Mouse (Mus musculus): Measurements from ENCODE around the gene Actr2.
"Not testable (repeated sequence)": the region's sequence is repeated elsewhere in the genome, so short reads cannot be mapped to it uniquely, and the experiment has no call there.

Gene Actr2

GRCm38 (mm10) chr11:20112741-20113480 is at the start of gene Actr2:
Gene Actr2 (minus strand): TSS chr11:20112913.
- DNase-seq (ENCODE audit: low spot score): peak; percentile 98

GRCm38 (mm10) chr11:20158879-20159278 is 46.2 kb upstream of the Actr2 start:
- no peak for DNase-seq (ENCODE audit: low spot score)

DNA sequence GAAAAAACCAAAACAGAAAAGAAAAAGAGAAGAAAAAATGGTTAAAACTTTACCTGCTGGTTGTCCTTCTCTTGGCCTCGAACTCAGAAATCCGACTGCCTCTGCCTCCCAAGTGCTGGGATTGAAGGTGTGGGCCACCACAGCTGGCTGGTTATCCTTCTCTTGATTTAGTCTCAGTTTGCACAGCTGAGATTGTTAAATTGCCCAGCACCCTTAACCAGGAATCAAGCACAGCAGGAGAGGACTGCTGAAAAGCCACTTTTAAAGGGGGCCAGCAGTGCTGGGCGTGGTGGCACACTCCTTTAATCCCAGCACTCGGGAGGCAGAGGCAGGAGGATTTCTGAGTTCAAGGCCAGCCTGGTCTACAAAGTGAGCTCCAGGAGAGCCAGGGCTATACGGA is 40.8 kb upstream of the Actr2 start:
- not testable (repeated sequence) for DNase-seq (ENCODE audit: low spot score)

GRCm38 (mm10) chr11:20152107-20152901 is 39.6 kb upstream of the Actr2 start:
- DNase-seq (ENCODE audit: low spot score): no peak

- DNase-seq (ENCODE audit: low spot score): no peak
Observed at GRCm38 (mm10) chr11:20151290-20151689, 38.6 kb upstream of the Actr2 start.

DNA sequence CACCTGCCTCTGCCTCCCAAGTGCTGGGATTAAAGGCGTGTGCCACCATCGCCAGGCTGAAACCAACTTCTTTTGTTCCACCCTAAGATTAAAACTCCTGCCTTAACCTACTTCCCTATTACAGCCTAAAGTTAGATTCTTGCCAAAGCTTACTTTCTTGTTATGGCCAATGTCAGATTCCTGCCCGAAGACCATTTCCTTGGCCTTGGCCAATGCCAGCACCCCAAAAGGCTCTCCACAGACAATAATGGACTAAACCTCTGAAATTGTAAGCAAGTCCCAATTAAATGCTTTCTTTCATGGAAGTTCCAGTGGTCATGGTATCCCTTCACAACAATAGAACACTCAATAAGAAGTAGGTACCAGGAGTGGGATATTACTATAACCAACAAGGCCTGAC is 37.2 kb upstream of the Actr2 start:
- no peak for DNase-seq (ENCODE audit: low spot score)

GRCm38 (mm10) chr11:20145383-20145782 is 32.7 kb upstream of the Actr2 start:
- DNase-seq (ENCODE audit: low spot score): no peak

- no peak for DNase-seq (ENCODE audit: low spot score)
Observed at GRCm38 (mm10) chr11:20144536-20145263, 32.0 kb upstream of the Actr2 start.

DNA sequence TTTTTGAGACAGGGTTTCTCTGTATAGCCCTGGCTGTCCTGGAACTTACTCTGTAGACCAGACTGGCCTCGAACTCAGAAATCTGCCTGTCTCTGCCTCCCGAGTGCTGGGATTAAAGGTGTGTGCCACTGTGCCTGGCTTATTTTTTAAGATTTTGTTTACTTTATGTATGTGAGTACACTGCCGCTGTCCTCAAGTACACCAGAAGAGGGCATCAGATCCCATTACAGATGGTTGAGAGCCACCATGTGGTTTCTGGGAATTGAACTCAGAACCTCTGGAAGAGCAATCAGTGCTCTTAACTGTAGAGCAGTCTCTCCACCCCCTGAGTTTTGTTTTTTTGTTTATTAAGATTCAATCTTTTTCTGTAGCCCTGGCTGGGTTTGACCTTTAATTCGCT is 31.0 kb upstream of the Actr2 start:
- DNase-seq (ENCODE audit: low spot score): not testable (repeated sequence)

DNA sequence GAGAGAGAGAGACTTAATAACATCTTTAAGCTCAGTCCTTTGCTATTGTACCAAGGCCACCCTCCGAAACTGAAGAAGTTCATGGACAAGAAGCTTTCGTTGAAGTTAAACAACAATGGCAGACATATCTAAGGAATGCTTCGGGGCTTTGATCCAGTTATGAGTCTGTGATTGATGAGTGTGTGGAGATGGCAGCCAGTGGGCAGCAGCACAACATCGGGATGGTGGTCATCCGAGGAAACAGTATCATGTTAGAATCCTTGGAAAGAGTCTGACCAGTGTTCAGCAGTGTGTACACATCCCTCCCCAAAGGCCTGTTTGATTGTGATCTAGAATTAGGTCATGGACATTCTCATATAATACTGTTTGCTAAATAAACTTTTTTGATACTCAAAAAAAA is 29.8 kb upstream of the Actr2 start:
- DNase-seq (ENCODE audit: low spot score): no peak

DNA sequence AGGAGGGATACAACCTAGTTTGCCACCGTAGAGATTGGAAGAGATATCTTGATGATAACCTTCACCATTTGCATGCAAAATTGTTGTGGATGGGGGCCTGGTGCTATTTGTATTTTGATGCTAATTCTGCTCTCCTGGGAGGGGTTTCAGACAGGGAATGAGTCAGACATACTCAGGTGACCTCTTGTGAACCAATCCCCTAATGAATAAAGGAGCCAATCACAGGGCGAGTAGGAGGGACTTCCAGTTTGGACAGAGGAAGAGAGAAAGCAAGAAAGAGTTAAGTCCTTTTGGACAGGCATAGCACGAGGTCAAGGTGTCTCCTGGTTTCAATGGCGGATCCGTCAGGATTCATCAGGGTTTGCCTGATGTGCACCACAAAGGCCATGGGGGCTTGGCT is 27.6 kb upstream of the Actr2 start:
- DNase-seq (ENCODE audit: low spot score): no peak

- no peak for DNase-seq (ENCODE audit: low spot score)
Observed at GRCm38 (mm10) chr11:20139711-20140110, 27.0 kb upstream of the Actr2 start.

GRCm38 (mm10) chr11:20138498-20139208 is 25.9 kb upstream of the Actr2 start:
- DNase-seq (ENCODE audit: low spot score): no peak

GRCm38 (mm10) chr11:20137872-20138271 is 25.2 kb upstream of the Actr2 start:
- no peak for DNase-seq (ENCODE audit: low spot score)

DNA sequence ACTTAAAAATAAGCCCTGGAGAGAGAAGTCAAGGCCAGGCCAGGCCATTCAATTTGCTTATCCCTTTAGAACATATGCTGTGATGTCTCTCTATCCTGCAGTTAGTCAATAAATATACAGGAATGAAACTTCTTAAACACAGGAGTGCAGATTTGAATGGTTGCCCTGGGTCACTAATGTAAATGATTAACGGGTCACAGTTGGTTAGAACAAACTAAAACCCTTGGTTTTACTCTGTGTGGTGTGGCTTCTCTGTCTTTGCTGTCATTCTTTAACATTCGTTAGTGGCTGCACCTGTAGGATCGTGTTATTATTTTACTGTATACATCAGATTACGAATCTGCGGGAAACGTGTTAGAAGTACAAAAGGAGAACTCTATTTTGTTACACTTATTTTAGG is 23.6 kb upstream of the Actr2 start:
- DNase-seq (ENCODE audit: low spot score): no peak

- not testable (repeated sequence) for DNase-seq (ENCODE audit: low spot score)
Observed at GRCm38 (mm10) chr11:20134869-20135268, 22.2 kb upstream of the Actr2 start.

GRCm38 (mm10) chr11:20133721-20134120 is 21.0 kb upstream of the Actr2 start:
- DNase-seq (ENCODE audit: low spot score): no peak

GRCm38 (mm10) chr11:20132955-20133562 is 20.3 kb upstream of the Actr2 start:
- peak; percentile 85 for DNase-seq (ENCODE audit: low spot score)

- no peak for DNase-seq (ENCODE audit: low spot score)
Observed at GRCm38 (mm10) chr11:20126673-20127516, 14.2 kb upstream of the Actr2 start.

DNA sequence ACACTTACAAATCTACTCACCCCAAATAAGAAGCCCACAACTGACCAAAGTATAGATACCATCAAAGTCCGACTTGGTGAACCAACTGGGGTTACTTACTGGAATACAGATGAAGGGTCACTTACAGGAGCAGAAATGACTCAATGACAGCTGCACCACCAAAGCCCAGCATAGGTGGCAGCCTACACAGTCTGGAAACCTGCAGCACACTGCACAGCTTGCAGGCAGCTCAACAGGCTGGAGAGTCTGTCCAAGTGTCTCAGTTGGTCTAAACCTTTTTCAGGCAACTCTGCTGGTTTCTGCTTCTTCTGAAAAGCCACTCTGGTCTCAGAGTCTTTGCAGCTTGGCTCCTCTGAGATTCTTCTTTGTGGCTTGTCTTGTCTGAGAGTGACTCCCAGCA is 12.7 kb upstream of the Actr2 start:
- no peak for DNase-seq (ENCODE audit: low spot score)

DNA sequence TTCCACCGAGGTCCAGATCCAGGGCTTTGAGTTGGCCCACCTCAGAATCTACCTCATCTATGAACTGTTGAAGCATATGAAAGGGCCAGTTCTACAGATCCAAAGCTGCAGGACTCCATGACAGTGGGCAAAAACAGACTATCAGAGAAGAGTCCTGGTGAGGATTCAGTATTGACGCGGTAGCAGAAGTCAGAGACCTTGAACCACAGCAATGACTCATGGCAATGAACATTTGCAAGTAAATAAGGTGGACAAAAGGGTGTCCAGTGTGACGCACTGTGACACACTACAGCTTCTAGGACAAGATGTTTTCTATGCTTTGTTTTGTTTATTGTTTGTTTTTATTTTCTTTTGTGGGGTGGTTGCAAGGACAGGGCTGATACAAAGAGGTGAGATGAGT is 4.0 kb upstream of the Actr2 start:
- DNase-seq (ENCODE audit: low spot score): no peak
